Mouse (Mus musculus): ENCODE measurements at regions not wholly inside any gene's neighbourhood (a gene's known extent, or its start where the extent isn't known, plus 50 kb on each side); places are given as distances from the start of the nearest gene placed in this dataset.

- peak; percentile 22 for DNase-seq (ENCODE audit: low spot score)
- H3K27ac ChIP-seq (replicated peaks): no peak overlapping the region
These were observed 432.7 kb downstream of the Basp1 start for GRCm38 (mm10) chr15:24980841-24981240.

GRCm38 (mm10) chr15:24972020-24972419, 441.5 kb downstream of the Basp1 start:
- no peak for DNase-seq (ENCODE audit: low spot score)
- H3K4me3 ChIP-seq: no peak overlapping the region
- H3K9me3 ChIP-seq (replicated peaks): no peaks in the 10 kb centered on the region
- WGBS: 71% methylated on average over 5 of the region's 5 CpGs
- H3K4me1 ChIP-seq: no peaks in the 10 kb centered on the region
- H3K27ac ChIP-seq (replicated peaks): no peak overlapping the region
- H3K27me3 ChIP-seq (ENCODE audit: low read depth, poor library complexity, severe bottlenecking): no peaks in the 10 kb centered on the region
- no peaks in the 10 kb centered on the region for H3K36me3 ChIP-seq

More at GRCm38 (mm10) chr15:24980841-24981240, 432.7 kb downstream of the Basp1 start:
- 17% methylated on average over 4 of the region's 4 CpGs for WGBS
- Histone ChIP-seq H3K4me3 (no peak overlapping the region), H3K36me3 (no peaks in the 10 kb centered on the region), H3K9me3 (replicated peaks) (no peaks in the 10 kb centered on the region), H3K27me3 (ENCODE audit: low read depth, poor library complexity, severe bottlenecking) (no peaks in the 10 kb centered on the region), H3K4me1 (peaks cover 7% of the 10 kb centered on the region)

GRCm38 (mm10) chr15:24969391-24969812, 444.2 kb downstream of the Basp1 start:
- Histone ChIP-seq H3K27ac (replicated peaks) (no peak overlapping the region), H3K4me3 (no peak overlapping the region), H3K36me3 (no peaks in the 10 kb centered on the region), H3K27me3 (ENCODE audit: low read depth, poor library complexity, severe bottlenecking) (no peaks in the 10 kb centered on the region), H3K4me1 (no peaks in the 10 kb centered on the region), H3K9me3 (replicated peaks) (no peaks in the 10 kb centered on the region)
- 62% methylated on average over 2 of the region's 2 CpGs for WGBS
- no peak for DNase-seq (ENCODE audit: low spot score)

- no peaks in the 10 kb centered on the region for H3K36me3 ChIP-seq
- WGBS: 96% methylated on average over 7 of the region's 7 CpGs
These were observed 444.8 kb downstream of the Basp1 start for GRCm38 (mm10) chr15:24968636-24969317.

GRCm38 (mm10) chr15:24929742-24930141, 483.8 kb downstream of the Basp1 start:
- Histone ChIP-seq H3K9me3 (replicated peaks) (no peaks in the 10 kb centered on the region), H3K36me3 (no peaks in the 10 kb centered on the region), H3K4me3 (no peak overlapping the region), H3K27ac (replicated peaks) (no peak overlapping the region), H3K27me3 (ENCODE audit: low read depth, poor library complexity, severe bottlenecking) (no peaks in the 10 kb centered on the region), H3K4me1 (no peaks in the 10 kb centered on the region)
- DNase-seq (ENCODE audit: low spot score): no peak
- WGBS: 89% methylated on average over 2 of the region's 2 CpGs

More at GRCm38 (mm10) chr15:24968636-24969317, 444.8 kb downstream of the Basp1 start:
- H3K27ac ChIP-seq (replicated peaks): no peak overlapping the region
- DNase-seq (ENCODE audit: low spot score): no peak
- H3K4me1 ChIP-seq: no peaks in the 10 kb centered on the region
- H3K9me3 ChIP-seq (replicated peaks): no peaks in the 10 kb centered on the region
- no peak overlapping the region for H3K4me3 ChIP-seq
- H3K27me3 ChIP-seq (ENCODE audit: low read depth, poor library complexity, severe bottlenecking): no peaks in the 10 kb centered on the region

GRCm38 (mm10) chr15:24911866-24912265, 501.7 kb downstream of the Basp1 start:
- no peak overlapping the region for H3K4me3 ChIP-seq
- H3K27ac ChIP-seq (replicated peaks): no peak overlapping the region
- no peaks in the 10 kb centered on the region for H3K27me3 ChIP-seq (ENCODE audit: low read depth, poor library complexity, severe bottlenecking)
- no peaks in the 10 kb centered on the region for H3K36me3 ChIP-seq
- no peaks in the 10 kb centered on the region for H3K4me1 ChIP-seq
- WGBS: 87% methylated on average over 1 of the region's 1 CpGs
- no peak for DNase-seq (ENCODE audit: low spot score)
- H3K9me3 ChIP-seq (replicated peaks): no peaks in the 10 kb centered on the region

- 65% methylated on average over 1 of the region's 1 CpGs for whole genome bisulfite sequencing
These were observed 502.1 kb downstream of the Basp1 start for GRCm38 (mm10) chr15:24911466-24911865.

GRCm38 (mm10) chr15:24906957-24907356, 506.6 kb downstream of the Basp1 start:
- Histone ChIP-seq H3K4me3 (no peak overlapping the region), H3K9me3 (replicated peaks) (no peaks in the 10 kb centered on the region), H3K27ac (replicated peaks) (no peak overlapping the region), H3K27me3 (ENCODE audit: low read depth, poor library complexity, severe bottlenecking) (no peaks in the 10 kb centered on the region), H3K4me1 (no peaks in the 10 kb centered on the region), H3K36me3 (no peaks in the 10 kb centered on the region)
- 88% methylated on average over 4 of the region's 4 CpGs for WGBS
- DNase-seq (ENCODE audit: low spot score): no peak

More at GRCm38 (mm10) chr15:24911466-24911865, 502.1 kb downstream of the Basp1 start:
- Histone ChIP-seq H3K36me3 (no peaks in the 10 kb centered on the region), H3K9me3 (replicated peaks) (no peaks in the 10 kb centered on the region), H3K27ac (replicated peaks) (no peak overlapping the region), H3K27me3 (ENCODE audit: low read depth, poor library complexity, severe bottlenecking) (no peaks in the 10 kb centered on the region), H3K4me1 (no peaks in the 10 kb centered on the region), H3K4me3 (no peak overlapping the region)
- DNase-seq (ENCODE audit: low spot score): no peak

GRCm38 (mm10) chr15:24878846-24879245, 534.7 kb downstream of the Basp1 start:
- H3K4me3 ChIP-seq: no peak overlapping the region
- H3K27ac ChIP-seq (replicated peaks): no peak overlapping the region
- no peaks in the 10 kb centered on the region for H3K27me3 ChIP-seq (ENCODE audit: low read depth, poor library complexity, severe bottlenecking)
- DNase-seq (ENCODE audit: low spot score): no peak
- H3K9me3 ChIP-seq (replicated peaks): no peaks in the 10 kb centered on the region
- 76% methylated on average over 1 of the region's 1 CpGs for WGBS
- peaks cover 9% of the 10 kb centered on the region for H3K4me1 ChIP-seq
- H3K36me3 ChIP-seq: no peaks in the 10 kb centered on the region

- 75% methylated on average over 6 of the region's 6 CpGs for WGBS
- no peak overlapping the region; the same call in 1 of the 2 replicates for H3K27ac ChIP-seq (replicated peaks)
- no peaks in the 10 kb centered on the region for H3K36me3 ChIP-seq
- no peaks in the 10 kb centered on the region for H3K9me3 ChIP-seq (replicated peaks)
- peaks cover 9% of the 10 kb centered on the region for H3K4me1 ChIP-seq
- no peak for DNase-seq (ENCODE audit: low spot score)
- no peak overlapping the region for H3K4me3 ChIP-seq
- no peaks in the 10 kb centered on the region for H3K27me3 ChIP-seq (ENCODE audit: low read depth, poor library complexity, severe bottlenecking)
These were observed 535.6 kb downstream of the Basp1 start for GRCm38 (mm10) chr15:24877711-24878598.

- Histone ChIP-seq H3K4me3 (no peak overlapping the region), H3K36me3 (no peaks in the 10 kb centered on the region), H3K4me1 (peaks cover 9% of the 10 kb centered on the region), H3K9me3 (replicated peaks) (no peaks in the 10 kb centered on the region), H3K27ac (replicated peaks) (no peak overlapping the region), H3K27me3 (ENCODE audit: low read depth, poor library complexity, severe bottlenecking) (no peaks in the 10 kb centered on the region)
- WGBS: 88% methylated on average over 5 of the region's 5 CpGs
- no peak for DNase-seq (ENCODE audit: low spot score)
These were observed 537.3 kb downstream of the Basp1 start for GRCm38 (mm10) chr15:24876157-24876731.

GRCm38 (mm10) chr15:24840271-24840670, 573.3 kb downstream of the Basp1 start:
- Histone ChIP-seq H3K27me3 (ENCODE audit: low read depth, poor library complexity, severe bottlenecking) (no peaks in the 10 kb centered on the region), H3K4me3 (no peak overlapping the region), H3K9me3 (replicated peaks) (no peaks in the 10 kb centered on the region), H3K27ac (replicated peaks) (no peak overlapping the region), H3K4me1 (no peaks in the 10 kb centered on the region), H3K36me3 (no peaks in the 10 kb centered on the region)
- WGBS: 77% methylated on average over 2 of the region's 2 CpGs
- no peak for DNase-seq (ENCODE audit: low spot score)

- 89% methylated on average over 7 of the region's 7 CpGs for WGBS
- H3K9me3 ChIP-seq (replicated peaks): no peaks in the 10 kb centered on the region
- H3K27me3 ChIP-seq (ENCODE audit: low read depth, poor library complexity, severe bottlenecking): no peaks in the 10 kb centered on the region
- no peak overlapping the region for H3K4me3 ChIP-seq
- no peaks in the 10 kb centered on the region for H3K4me1 ChIP-seq
- no peak for DNase-seq (ENCODE audit: low spot score)
- no peak overlapping the region for H3K27ac ChIP-seq (replicated peaks)
- H3K36me3 ChIP-seq: no peaks in the 10 kb centered on the region
These were observed 575.2 kb downstream of the Basp1 start for GRCm38 (mm10) chr15:24838390-24838789.

All from midbrain, embryonic 10.5 days (tissue).